Mouse (Mus musculus) embryo, embryonic 10 days (tissue): Measurements from ENCODE around the gene Slc8b1.
A peak's percentile ranks its signal among the peaks of the same experiment; 100 is the strongest.
"Not testable (repeated sequence)": the region's sequence is repeated elsewhere in the genome, so short reads cannot be mapped to it uniquely, and the experiment has no call there.

ENCODE experiments used
- DNase-seq: peaks from one replicate; pipeline ENCODE4 v3.0.0-alpha.2; 2015; ENCODE audit warnings: low spot score

The Slc8b1 gene

DNA sequence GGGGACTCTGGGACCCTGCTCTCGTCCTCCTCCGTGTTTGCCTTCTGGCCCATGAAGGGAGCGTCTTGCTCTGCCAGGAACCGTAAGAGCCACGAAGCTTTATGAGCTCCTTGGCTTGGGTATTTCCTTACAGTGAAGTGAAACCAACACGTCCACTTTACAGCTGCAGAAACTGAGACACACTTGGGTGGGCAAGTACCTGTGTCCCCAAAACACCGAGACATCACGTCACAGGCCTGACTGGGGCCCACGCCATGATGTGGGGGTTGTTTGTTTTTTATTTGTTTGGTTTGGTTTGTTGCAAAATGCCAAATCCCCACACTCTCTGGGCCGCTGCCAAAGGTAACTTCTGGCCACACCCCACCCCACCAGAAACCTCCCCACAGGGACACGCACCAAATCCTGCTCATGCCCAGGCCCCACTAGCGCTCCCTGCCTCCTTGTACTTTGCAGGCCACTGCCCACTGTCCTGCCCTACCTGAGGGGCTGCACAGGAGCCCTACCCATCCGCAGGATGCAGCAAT lies 15.2 kb upstream of the Slc8b1 start:
- DNase-seq: no peak

DNA sequence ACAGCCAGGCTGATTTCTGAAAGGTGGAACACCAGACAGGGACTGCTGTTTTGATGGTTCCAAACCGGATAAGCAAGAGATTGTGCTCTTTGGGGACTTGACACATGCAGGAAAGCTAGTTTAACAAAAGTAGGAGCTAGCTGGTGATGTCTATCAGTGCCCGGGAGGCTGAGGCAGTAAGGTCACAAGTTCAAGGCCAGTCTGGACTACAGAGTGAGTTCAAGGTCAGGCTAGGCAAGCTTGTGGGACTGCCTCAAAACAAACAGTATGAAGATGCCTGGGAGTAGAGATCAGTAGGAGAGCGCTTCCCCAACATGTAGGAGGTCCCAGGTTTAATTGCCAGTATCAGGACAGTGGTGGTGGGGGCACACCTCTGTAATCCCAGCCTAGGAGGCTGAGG lies 13.9 kb upstream of the Slc8b1 start:
- no peak for DNase-seq

DNA sequence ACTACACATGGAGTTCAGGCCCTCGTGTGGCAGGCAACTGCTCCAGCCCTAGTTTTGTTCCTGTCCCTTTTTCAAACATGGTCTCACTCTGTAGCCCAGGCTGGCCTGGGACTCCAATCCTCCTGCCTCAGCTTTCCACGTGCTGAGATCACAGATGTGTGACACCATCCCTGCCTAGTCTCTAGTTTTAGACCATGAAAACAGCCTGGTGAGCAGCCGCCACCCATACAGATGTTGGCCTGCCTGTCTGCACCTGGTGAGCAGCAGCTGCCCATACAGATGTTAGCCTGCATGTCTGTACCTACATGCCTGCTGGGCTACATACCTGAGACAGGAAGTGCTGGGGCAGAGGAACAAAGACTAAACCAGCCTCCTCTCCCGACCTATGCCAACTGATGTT lies 11.8 kb upstream of the Slc8b1 start:
- DNase-seq: no peak

DNA sequence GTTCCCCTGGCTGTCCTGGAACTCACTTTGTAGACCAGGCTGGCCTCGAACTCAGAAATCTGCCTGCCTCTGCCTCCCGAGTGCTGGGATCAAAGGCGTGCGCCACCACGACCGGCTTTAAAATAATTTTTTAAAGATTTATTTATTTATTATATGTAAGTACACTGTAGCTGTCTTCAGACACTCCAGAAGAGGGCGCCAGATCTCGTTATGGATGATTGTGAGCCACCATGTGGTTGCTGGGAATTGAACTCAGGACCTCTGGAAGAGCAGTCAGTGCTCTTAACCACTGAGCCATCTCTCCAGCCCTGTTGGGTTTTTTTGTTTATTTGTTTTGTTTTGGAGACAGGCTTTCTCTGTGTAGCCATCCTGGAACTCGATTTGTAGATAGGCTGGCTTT lies 10.4 kb upstream of the Slc8b1 start:
- not testable (repeated sequence) for DNase-seq

DNA sequence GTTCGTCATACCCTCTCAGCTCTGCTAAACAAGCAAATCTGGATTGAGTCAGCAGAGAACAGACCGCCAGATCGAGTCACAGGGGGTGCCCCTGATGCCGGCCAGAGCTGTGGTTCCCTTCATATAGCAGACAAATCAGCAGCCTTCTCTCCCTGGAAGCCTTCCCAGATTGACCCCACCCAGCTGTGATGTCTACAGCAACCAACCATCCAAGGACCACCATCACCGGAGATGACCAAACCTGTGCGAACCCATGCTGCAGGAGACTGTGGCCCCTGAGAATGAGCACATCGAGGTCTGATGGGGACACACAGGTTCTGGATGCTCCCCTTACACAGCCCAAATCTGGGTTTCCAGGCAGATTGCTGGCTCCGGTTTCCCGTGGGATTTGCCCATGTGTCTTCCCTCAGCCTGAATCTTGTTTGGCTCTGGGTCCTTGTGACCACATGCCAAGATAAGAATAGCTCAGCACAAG lies 8.8 kb upstream of the Slc8b1 start:
- DNase-seq: no peak

- no peak for DNase-seq
Measured at GRCm38 (mm10) chr5:120502675-120503143, 8.3 kb upstream of the Slc8b1 start.

GRCm38 (mm10) chr5:120503144-120503795 lies 7.7 kb upstream of the Slc8b1 start, which contains the start of gene Plbd2:
Gene Plbd2, minus strand, starts transcription at chr5:120503625.
- peak; percentile 90 for DNase-seq

DNA sequence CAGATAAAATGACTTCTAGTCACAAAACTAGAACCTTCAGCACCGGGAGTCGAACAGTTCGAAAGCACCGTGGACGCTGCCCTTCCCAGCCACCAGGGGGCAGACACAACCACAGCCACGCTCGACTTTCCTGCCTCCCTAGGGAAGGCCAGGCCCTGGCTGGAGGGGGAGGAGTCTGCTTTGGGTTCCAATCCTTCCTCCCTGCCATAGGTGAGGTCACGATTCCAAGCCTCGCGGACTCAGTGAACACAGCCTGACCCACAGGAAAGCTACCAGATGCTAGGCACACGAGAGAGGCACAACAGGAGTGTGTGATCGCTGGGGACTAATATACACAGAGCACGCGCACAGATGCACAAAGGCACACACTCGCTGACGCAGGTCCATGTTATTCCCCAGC lies 5.6 kb upstream of the Slc8b1 start:
- peak; percentile 90 for DNase-seq

- no peak for DNase-seq
Measured at GRCm38 (mm10) chr5:120505781-120506180, 5.2 kb upstream of the Slc8b1 start.

- DNase-seq: no peak
Measured at GRCm38 (mm10) chr5:120506490-120506889, 4.5 kb upstream of the Slc8b1 start.

GRCm38 (mm10) chr5:120507311-120507710 lies 3.7 kb upstream of the Slc8b1 start:
- DNase-seq: no peak

GRCm38 (mm10) chr5:120511643-120512220 lies 764 bp downstream of the Slc8b1 start:
- DNase-seq: no peak

GRCm38 (mm10) chr5:120512911-120513555 lies 2.1 kb downstream of the Slc8b1 start:
- peak; percentile 35 for DNase-seq

DNA sequence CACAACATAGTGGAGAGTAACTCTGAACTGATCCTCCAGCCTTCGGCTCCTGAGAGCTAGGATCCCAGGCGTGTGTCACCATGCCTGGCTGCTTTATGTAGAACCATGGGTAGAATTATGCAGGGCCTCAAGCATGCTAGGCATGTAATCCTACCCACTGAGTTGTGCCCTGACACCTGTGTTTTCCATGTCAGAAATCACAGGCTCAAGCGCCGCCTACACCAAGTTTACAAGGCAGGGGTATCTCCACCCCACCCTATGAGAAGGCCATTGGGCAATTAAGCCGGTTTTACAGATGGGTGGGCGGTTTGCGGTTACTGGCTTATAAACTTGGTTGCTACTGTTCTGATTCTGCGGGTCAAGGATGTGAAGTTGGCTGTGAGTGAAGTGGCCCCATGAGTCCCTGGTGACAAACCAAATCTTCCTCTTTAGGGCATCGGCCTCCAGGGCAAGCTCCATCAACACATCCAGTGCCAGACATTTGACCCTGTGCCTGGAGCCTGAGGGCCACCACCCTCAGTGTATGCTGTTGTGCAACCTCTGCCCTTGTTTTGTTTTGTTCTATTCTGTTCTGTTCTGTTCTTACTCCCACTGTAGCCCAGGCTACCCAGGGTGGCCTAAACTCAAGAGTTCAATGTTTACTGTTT lies 3.2 kb downstream of the Slc8b1 start:
- DNase-seq: no peak

DNA sequence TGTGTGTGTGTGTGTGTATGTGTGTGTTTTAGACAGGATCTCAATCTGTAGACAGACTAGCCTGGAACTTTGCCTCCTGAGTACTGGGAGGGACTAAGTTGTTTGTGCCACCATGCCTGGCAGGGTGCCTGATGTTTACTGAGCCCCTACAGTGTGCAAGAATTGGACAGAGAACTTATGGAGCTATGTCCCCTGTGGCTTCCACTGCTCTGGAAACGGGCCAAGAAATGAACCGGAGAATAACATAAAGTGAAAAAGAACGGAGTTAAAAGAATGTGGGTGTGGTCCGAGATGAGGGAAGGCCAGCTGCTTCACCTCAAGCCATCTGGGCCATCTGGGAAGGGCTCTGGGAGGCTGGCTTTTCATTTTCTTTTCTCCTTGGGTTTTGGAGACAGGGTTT lies 3.8 kb downstream of the Slc8b1 start:
- DNase-seq: no peak

GRCm38 (mm10) chr5:120515451-120515850 lies 4.5 kb downstream of the Slc8b1 start:
- DNase-seq: no peak

DNA sequence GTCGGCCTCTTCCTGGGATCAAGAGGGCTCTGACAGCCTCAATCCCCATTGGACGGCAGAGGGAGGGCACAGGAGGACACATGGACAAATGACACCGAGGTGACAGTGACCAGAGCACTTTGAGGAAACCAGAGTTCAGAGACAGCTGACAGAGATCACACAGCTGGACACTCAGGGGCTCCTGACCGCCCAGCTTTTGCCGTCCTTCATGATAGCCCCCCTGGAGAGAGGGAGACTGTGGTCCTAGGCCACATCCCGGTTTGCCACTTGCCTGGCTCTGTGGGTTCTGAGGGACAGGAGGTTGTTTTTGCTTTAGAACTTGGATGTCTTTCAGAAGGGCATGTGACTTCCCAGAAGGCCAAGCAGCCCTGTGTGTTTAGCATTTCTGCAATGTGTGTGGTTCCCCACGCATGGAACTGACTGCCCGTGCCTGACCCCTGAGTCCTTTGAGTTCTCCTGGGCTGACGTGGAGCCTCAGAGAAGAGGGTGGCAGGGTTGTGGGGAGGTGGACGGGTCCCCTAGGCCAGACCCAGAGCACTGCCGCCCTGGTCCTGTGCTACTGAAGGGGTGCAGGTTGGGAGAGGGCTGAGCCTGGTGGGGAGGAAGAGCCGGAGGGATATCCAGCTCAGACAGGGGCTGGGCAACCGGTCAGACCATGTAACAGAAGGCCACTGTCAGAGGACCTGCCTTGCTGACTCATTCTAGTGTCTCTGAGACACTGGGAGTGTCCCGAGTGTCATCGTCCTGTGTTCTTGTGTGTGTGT lies 5.4 kb downstream of the Slc8b1 start:
- no peak for DNase-seq

DNA sequence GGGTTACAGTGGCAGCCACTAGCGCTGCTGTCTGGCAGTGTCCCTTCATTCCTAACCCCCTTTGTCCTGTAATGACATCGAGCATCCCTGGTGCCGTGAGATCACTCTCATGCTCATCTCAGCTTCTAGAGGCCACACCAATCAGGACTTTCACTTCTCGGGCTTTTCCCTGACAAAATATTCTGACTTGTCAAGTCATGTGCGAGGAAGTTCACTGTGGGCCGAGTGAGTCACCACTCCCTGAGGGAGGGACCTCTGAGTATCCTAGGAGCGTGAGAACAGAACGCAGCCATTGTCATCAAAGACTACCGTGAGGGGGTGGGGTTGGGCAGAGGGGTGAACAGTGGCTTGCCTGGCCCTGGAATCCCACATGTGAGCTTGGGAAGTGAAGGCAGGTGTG lies 6.6 kb downstream of the Slc8b1 start:
- DNase-seq: peak; percentile 27

- no peak for DNase-seq
Measured at GRCm38 (mm10) chr5:120522649-120523048, 11.7 kb downstream of the Slc8b1 start.

DNA sequence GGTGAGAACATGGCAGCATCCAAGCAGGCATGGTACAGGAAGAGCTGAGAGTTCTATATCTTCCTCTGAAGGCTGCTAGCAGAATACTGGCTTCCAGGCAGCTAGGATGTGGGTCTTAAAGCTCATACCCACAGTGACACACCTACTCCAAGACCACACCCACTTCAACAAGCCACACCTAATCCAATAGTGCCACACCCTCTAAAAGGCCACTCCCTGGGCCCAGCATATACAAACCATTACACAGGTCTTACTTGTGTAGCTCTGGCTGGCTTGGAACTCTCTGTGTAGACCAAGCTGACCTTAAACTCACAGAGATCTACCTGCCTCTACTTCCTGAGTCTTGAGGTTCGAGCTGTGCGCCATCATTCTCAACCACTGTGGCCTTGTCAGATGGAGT lies 13.8 kb downstream of the Slc8b1 start:
- DNase-seq: no peak

GRCm38 (mm10) chr5:120525737-120526136 lies 14.8 kb downstream of the Slc8b1 start:
- peak; percentile 59 for DNase-seq

DNA sequence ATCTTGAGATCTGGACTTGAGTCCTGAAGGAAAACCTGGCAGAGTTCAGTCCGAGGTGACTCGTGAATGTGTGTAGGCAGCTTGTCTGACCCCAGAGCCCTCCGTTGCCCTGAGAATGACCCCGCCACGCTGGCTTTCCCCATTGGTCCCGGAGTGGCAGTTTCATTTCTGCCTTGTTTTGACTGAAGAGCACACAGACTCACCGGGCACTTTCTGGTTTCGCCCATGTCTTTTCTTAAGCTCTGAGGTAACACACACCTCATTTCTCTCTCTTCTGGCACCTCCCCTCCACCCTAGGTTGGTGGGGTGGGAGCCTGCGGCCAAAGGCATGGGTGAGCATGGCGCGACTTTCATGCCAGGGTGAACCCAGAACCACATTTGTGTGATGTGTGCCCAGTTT lies 15.3 kb downstream of the Slc8b1 start:
- DNase-seq: peak; percentile 40
